Mouse (Mus musculus): ENCODE data around the gene Dynlt1a. TPM values are rescaled to one million over a fixed set of nuclear protein-coding genes. Genes with fewer than 3 reads are reported as not detected.
A peak's percentile ranks its signal among the peaks of the same experiment; 100 is the strongest.
"Not testable (repeated sequence)": the region's sequence is repeated elsewhere in the genome, so short reads cannot be mapped to it uniquely, and the experiment has no call there.

Gene Dynlt1a
- polyA plus RNA-seq (2015; fragmentation: Nextera tagmentation; extraction: Ambion mirVana): 50.2 and 52.7 TPM in 2 replicates

DNA sequence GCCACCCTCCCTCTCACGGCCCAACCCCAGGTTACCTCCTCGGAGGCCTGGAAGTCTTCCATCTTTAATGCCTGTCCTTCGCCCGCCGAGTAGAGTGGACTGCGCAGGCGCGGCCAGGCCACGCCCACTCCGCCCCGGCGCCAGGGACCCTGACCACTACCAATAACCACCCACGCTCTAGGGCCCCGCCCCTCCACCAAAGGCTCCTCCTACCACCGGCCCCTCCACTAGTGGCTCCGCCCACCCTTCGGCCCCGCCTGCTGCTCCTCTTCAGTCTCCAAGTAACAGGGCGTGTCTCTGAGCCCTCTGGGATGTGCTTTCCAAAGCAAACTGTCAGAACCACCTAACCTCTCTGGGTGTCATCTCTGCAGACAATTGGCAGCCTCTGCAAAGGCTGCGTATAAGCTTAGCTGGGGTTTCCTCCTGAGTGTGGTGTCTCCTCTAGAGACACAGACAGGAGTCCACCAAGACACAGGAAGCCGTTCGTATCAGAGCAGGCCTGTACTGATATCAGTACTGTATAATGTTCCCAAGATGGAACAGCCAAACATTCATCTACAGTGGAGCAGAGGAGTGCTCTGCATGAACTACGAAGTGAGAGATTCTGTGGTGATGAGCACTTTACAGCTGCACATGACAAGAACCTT, at the start of gene Dynlt1a:
Dynlt1a (minus strand) TSS at position 162 of the 647 bp plus-strand sequence.
- 7% methylated on average over 23 of the region's 23 CpGs for WGBS
- H3K9ac ChIP-seq: peak within 1 kb of the TSS; percentile 55
- peak within 1 kb of the TSS; percentile 44 for H3K4me3 ChIP-seq
- peak within 1 kb of the TSS; percentile 84 for H3K27ac ChIP-seq (replicated peaks)
- not testable (repeated sequence) for H3K4me1 ChIP-seq (replicated peaks); H3K27me3 ChIP-seq; H3K36me3 ChIP-seq; H3K9me3 ChIP-seq
- peak within 1 kb of the TSS; percentile 60 for H3K4me2 ChIP-seq
- ATAC-seq (ENCODE audit: low FRiP score, low read depth): peak; percentile 86

DNA sequence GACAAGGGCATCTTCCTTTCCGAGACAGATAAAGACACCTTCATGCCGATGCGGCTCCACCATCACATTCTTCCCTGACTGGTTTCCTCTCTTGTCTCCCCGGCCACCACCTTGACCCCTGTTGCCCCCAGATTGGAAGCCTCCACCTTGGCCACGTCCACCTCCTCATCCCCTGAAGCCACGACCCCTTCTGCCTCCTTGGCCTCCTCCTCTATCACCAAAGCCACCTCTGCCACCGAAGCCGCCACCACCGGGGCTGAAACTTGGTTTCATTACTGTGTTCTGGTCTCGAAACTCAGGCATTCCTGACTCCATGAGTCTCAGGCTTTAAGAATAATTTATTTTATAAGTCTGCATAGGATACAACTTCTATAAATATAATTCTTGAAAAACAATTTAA, 38.0 kb upstream of the Dynlt1a start:
- not testable (repeated sequence) for H3K27ac ChIP-seq (replicated peaks); H3K27me3 ChIP-seq; H3K9me3 ChIP-seq; H3K36me3 ChIP-seq; H3K4me1 ChIP-seq (replicated peaks); H3K9ac ChIP-seq; H3K4me2 ChIP-seq; ATAC-seq (ENCODE audit: low FRiP score, low read depth); H3K4me3 ChIP-seq
- 90% methylated on average over 10 of the region's 10 CpGs for WGBS

DNA sequence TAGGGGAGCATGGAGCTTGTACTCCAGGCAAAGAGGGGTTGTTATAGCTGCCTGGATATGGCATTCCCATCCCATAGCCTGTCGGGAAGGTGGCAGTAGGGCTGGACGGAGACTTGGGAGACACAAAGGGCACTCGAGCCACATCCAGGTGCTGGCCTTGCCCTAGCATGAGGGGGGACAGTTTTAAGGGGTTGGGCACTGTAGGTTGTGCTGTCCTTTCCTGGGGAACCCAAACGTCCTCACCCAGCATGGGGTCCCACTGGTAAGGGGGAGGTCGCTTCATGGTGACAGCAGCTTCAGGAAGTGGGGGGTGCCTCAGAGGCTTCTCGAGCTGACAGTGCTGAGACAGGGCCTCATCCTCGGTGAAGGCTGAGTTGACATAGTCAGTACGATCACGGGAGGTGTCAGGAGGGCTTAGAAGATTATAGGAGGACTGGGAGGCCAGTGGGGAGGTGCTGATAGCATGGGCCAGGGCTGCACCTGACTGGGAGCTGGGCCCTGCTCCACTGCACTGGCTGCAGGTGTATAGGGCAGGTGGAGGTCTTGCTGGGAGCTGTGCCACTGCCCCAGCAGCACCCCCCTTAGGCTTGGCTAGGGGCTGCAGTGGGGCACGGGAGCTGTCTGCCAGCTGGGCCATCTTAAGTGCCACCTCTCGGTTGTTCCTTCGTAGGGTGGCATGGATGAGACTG, 25.4 kb upstream of the Dynlt1a start:
- WGBS: 100% methylated on average over 1 of the region's 12 CpGs

DNA sequence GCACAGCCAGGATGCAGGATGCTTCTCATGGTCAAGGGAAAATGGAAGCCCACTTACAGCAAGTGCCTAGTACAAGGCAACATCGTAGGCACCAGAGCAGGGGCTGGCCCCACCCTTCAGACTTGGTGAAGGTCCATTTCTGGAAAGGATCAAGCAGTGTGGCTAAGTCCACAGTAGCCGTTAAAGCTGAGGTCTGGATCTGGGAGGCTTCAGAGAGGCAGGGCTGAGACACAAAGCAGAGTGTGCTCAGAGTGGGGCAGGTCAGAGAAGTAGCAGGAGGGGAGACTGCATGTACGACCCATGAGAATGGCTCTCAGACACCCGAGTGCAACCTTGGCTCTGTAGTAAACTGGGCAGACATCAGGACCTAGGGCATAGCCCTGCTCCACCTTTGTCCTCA, 11.7 kb upstream of the Dynlt1a start:
- not testable (repeated sequence) for H3K9me3 ChIP-seq; ATAC-seq (ENCODE audit: low FRiP score, low read depth); H3K36me3 ChIP-seq; H3K4me3 ChIP-seq; H3K27ac ChIP-seq (replicated peaks); H3K27me3 ChIP-seq; H3K9ac ChIP-seq; H3K4me2 ChIP-seq; H3K4me1 ChIP-seq (replicated peaks)
- WGBS: 75% methylated on average over 4 of the region's 4 CpGs

More for the DNA sequence above, 25.4 kb upstream of the Dynlt1a start:
- H3K9me3 ChIP-seq; H3K27ac ChIP-seq (replicated peaks); H3K27me3 ChIP-seq; H3K4me1 ChIP-seq (replicated peaks); H3K4me3 ChIP-seq; H3K9ac ChIP-seq; H3K4me2 ChIP-seq; H3K36me3 ChIP-seq: not testable (repeated sequence)
- peak; percentile 68; the same call in 1 of the 2 replicates for ATAC-seq (ENCODE audit: low FRiP score, low read depth)

DNA sequence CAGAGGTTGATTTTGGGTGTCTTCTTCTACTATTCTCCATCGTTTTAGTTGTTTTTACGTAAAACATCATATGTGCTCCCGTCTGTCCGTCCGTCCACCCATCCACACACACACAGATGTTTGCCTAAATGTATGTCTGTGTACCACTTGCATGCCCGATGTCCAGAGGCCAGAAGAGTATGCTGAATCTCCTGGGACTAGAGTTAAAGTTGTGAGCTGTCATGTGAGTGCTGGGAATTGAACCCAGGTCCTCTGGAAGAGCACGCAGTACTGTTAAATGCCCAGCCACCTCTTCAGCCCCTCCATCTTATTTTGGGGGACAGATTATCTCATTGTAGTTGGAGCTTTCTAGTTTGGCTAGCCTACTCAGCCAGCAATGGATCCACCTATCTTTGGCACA, 10.3 kb upstream of the Dynlt1a start:
- not testable (repeated sequence) for ATAC-seq (ENCODE audit: low FRiP score, low read depth); H3K4me1 ChIP-seq (replicated peaks); H3K9ac ChIP-seq; H3K4me2 ChIP-seq; H3K36me3 ChIP-seq; H3K27ac ChIP-seq (replicated peaks); H3K27me3 ChIP-seq; H3K9me3 ChIP-seq; H3K4me3 ChIP-seq
- 95% methylated on average over 7 of the region's 7 CpGs for WGBS

DNA sequence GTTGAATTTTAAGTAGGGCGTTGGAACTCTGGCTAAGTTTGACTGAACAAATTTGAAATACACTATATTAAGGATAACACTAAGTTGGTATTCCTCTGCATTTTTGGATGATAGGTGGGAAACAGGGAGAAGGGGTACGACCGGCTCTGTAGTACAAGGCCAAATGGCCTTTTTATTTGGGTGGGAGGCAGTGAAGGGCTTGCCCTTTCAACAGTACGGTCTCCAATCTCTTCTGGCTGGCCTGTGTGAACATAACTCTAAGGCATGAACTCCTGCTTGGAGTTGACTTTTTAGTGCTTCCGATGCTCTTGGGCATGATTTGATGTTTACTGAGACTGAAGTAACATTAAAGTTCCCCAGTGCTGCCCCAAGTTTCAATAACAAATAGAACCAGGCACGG, 8.2 kb upstream of the Dynlt1a start:
- H3K9ac ChIP-seq; H3K4me1 ChIP-seq (replicated peaks); H3K9me3 ChIP-seq; H3K27ac ChIP-seq (replicated peaks); ATAC-seq (ENCODE audit: low FRiP score, low read depth); H3K36me3 ChIP-seq; H3K4me2 ChIP-seq; H3K27me3 ChIP-seq; H3K4me3 ChIP-seq: not testable (repeated sequence)
- 64% methylated on average over 6 of the region's 6 CpGs for WGBS

DNA sequence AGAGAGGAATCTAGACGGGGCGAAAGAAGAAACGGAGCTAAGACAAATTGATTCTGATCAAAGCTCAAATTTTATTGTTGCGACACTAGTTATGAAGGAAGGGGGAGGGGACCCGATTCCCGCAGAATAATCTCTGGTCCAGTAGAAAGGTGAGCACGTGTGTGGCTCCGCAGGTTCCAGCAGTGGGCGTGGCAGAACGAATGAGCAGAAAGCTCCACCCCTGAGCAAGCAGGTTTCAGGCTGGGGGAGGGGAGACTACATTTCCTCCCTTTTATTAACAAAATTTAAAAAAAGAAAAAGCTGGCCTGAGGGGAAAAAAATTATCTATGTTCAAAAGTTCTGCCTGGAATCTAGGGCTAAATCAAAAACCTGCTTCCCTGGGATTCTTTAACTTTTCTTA, 7.7 kb upstream of the Dynlt1a start:
- not testable (repeated sequence) for H3K27ac ChIP-seq (replicated peaks); H3K4me2 ChIP-seq; ATAC-seq (ENCODE audit: low FRiP score, low read depth); H3K9me3 ChIP-seq; H3K4me1 ChIP-seq (replicated peaks); H3K9ac ChIP-seq; H3K4me3 ChIP-seq; H3K27me3 ChIP-seq; H3K36me3 ChIP-seq
- WGBS: 56% methylated on average over 10 of the region's 10 CpGs

DNA sequence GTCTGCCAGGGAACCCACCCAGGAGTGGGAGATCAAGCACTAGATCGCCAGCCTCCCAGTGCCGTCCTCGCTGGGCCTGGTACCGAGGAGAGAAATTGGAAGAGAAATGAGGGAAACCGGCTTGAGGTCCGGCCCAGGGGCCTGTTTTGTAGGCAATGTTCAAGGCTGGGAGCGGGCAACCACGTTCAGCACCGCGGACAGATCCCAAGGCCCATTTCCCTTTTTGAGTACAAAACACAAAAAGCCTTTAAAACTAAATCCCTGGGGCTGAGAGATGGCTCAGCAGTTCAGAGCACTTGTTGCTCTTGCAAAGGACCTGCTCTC, 4.4 kb upstream of the Dynlt1a start:
- not testable (repeated sequence) for H3K9ac ChIP-seq; H3K4me1 ChIP-seq (replicated peaks); H3K4me2 ChIP-seq; H3K27ac ChIP-seq (replicated peaks); H3K4me3 ChIP-seq; ATAC-seq (ENCODE audit: low FRiP score, low read depth); H3K9me3 ChIP-seq; H3K27me3 ChIP-seq; H3K36me3 ChIP-seq
- WGBS: no CpG with 5 or more reads among the region's 10 CpGs

DNA sequence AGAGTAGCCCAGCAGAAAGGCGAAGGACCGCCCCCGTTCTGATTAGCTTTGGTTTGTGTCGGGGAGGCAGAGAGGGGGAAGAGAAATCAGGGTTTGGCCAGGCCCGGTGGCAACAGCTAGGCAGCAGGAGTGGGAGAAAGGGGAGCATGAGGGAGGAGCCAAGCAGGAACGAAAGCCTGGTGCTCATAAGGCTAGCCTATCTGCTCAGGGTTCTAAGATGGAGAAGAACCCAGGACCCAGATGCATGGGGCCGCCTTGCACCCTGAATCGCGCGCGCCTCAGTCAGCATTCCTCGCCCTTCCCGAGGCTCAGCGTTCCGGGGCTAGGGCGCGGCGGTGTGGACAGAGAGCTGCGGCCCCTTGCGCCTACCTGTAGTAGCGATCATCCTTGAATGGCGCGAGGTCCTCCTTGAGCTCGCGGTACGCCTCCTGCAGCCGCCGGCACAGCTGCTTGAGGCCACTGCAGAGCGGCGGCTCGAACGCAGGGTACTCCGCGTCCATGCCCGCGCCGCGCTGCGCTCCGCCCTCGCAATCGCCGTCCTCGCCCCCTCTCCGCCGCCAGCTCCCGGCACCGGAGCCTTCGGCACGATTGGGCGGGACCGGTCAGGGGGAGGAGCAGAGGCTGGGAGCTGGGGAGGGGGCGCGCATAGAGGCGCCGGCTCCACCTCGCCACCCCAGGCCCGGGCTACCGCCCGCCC, 3.9 kb upstream of the Dynlt1a start:
- H3K27ac ChIP-seq (replicated peaks); H3K27me3 ChIP-seq; H3K4me1 ChIP-seq (replicated peaks); H3K9me3 ChIP-seq; H3K36me3 ChIP-seq; H3K9ac ChIP-seq: not testable (repeated sequence)
- 3% methylated on average over 6 of the region's 60 CpGs for WGBS
- H3K4me3 ChIP-seq: peak overlapping the region; percentile 38
- peak; percentile 84 for ATAC-seq (ENCODE audit: low FRiP score, low read depth)
- H3K4me2 ChIP-seq: peak overlapping the region; percentile 52

DNA sequence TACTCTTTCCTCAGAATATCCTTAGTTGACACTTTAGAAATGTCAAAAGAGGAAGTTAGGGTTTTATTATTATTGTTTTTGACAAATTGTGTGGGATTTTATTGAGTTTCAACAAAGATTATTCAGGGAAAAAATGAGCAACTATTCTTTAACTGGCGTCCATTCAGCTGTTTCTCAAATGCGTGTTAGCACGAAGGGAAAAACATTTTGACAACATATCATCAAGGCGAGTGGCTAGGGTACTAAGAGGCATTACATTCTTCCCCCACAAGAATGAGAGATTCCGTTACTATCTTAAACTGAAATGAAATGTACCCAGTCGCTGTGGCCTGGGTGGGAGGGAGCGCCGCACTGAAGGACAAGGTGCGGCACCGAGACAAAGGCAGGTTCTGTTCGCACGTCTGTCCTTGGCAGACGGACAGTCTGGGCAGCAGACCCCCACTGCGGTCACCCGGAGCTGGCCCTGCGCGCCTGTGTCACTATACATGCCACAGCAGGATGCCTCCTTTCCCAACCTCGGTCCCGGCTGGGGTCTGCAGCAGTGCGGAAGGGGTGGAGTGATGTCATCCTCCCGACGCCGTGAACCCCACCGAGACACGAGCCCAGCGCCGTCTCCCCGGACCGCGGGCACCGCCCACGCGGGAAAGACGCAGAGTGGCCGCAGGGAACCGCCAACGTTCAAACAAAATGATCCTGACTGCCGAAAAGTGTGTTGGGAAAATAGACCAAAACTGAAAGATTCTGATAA, 747 bp downstream of the Dynlt1a start:
- not testable (repeated sequence) for H3K27me3 ChIP-seq; H3K4me1 ChIP-seq (replicated peaks); H3K9me3 ChIP-seq; H3K36me3 ChIP-seq
- peak overlapping the region; percentile 55 for H3K9ac ChIP-seq
- H3K27ac ChIP-seq (replicated peaks): peak overlapping the region; percentile 84
- ATAC-seq (ENCODE audit: low FRiP score, low read depth): peak; percentile 53
- H3K4me2 ChIP-seq: peak overlapping the region; percentile 60
- 2% methylated on average over 38 of the region's 38 CpGs for WGBS
- H3K4me3 ChIP-seq: peak overlapping the region; percentile 44

DNA sequence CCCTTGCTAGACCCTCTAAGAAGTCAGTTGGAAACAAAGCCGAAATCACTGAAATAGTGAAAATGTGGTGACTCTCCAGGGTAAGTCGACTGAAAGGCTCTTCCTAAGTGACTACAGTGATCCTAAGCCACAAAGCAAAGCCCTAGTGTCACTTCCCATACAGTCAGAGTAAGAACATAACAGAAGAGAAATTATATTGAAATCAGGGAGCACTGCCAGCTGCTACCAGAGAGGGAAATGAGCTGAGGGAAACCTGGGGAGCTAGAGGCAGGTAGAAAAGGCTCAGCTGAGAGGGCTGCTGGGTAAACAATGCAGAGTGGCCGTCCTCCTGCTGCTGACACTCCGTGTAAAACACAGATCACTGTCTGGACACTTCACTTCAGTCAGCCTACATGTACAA, 1.6 kb downstream of the Dynlt1a start:
- ATAC-seq (ENCODE audit: low FRiP score, low read depth); H3K9ac ChIP-seq; H3K27ac ChIP-seq (replicated peaks); H3K4me3 ChIP-seq; H3K9me3 ChIP-seq; H3K27me3 ChIP-seq; H3K36me3 ChIP-seq; H3K4me1 ChIP-seq (replicated peaks): not testable (repeated sequence)
- 28% methylated on average over 3 of the region's 4 CpGs for WGBS
- H3K4me2 ChIP-seq: peak overlapping the region; percentile 60; the same call in 1 of the 2 replicates

DNA sequence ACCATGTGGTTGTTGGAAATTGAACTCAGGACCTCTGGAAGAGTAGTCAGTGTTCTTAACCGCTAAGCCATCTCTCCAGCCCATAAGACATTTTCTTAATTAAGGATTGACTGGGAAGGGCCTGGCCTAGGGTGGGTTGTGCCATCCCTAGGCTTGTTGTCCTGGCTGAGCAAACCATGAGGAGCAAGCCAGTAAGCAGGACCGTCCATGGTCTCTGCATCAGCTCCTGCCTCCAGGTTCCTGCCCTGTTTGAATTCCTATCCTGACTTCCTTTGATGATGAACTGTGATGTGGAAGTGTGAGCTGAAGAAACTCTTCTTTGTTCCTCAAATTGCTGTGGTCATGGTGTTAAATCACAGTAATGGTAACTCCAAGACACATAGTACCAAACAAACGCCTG, 2.8 kb downstream of the Dynlt1a start:
- H3K36me3 ChIP-seq; H3K9ac ChIP-seq; H3K4me1 ChIP-seq (replicated peaks); H3K27ac ChIP-seq (replicated peaks); H3K9me3 ChIP-seq; H3K4me3 ChIP-seq; ATAC-seq (ENCODE audit: low FRiP score, low read depth); H3K27me3 ChIP-seq; H3K4me2 ChIP-seq: not testable (repeated sequence)
- 76% methylated on average over 2 of the region's 3 CpGs for WGBS
